ENCODE assay signal across 8 mouse cellular contexts in genomic region chr7:140844905-140845665, GRCm38 (mm10). TPM values are rescaled to one million over a fixed set of nuclear protein-coding genes. Genes with fewer than 3 reads are reported as not detected.
A peak's percentile ranks its signal among the peaks of the same experiment; 100 is the strongest.
DNase-seq lines count a peak whose midpoint lies in the region; ATAC-seq lines count a peak whose summit lies in the region.

Scgb1c1 (plus strand) TSS chr7:140845547.

- no peak within 1 kb of the TSS for H3K27ac ChIP-seq in limb, embryonic 10.5 days
- no peak within 1 kb of the TSS for H3K27ac ChIP-seq in midbrain, embryonic 12.5 days (replicated peaks)

- H3K4me1 ChIP-seq in limb, embryonic 10.5 days = peaks cover 12% of the 10 kb centered on the region
- H3K4me1 ChIP-seq in midbrain, embryonic 12.5 days = no peaks in the 10 kb centered on the region

- no peaks in the 10 kb centered on the region for H3K9me3 ChIP-seq in limb, embryonic 10.5 days (replicated peaks)
- no peaks in the 10 kb centered on the region for H3K9me3 ChIP-seq in midbrain, embryonic 12.5 days

- peaks cover 43% of the 10 kb centered on the region for H3K27me3 ChIP-seq in limb, embryonic 10.5 days (ENCODE audit: low read depth, poor library complexity, severe bottlenecking)
- H3K27me3 ChIP-seq in midbrain, embryonic 12.5 days = peaks cover 42% of the 10 kb centered on the region

- peak; percentile 79 for DNase-seq in adrenal gland, adult 8-10 months
- peak; percentile 88 for DNase-seq in embryo, embryonic 9.5 days (ENCODE audit: extremely low spot score)
- DNase-seq in kidney, adult 11 months = peak; percentile 72
- peak; percentile 93 for DNase-seq in limb, embryonic 10.5 days (ENCODE audit: low spot score)
- DNase-seq in right cerebral cortex, postnatal 4 days = peak; percentile 99
- peak; percentile 81 to 97 for DNase-seq in urinary bladder, postnatal 4 days (ENCODE audit: low spot score in 2 of 2)

- H3K4me3 ChIP-seq in limb, embryonic 10.5 days = no peak within 1 kb of the TSS
- no peak within 1 kb of the TSS for H3K4me3 ChIP-seq in midbrain, embryonic 12.5 days

- WGBS in limb, embryonic 10.5 days = 32% methylated on average over 14 of the region's 14 CpGs
- 30% methylated on average over 14 of the region's 14 CpGs for WGBS in midbrain, embryonic 12.5 days

- peak; percentile 91 for ATAC-seq in granulocyte monocyte progenitor cell, adult 5-6 weeks (replicated peaks; ENCODE audit: poor library complexity, severe bottlenecking)
- peak; percentile 78 for ATAC-seq in midbrain, embryonic 12.5 days (ENCODE audit: low FRiP score, low read depth)

- H3K4me2 ChIP-seq in midbrain, embryonic 12.5 days (replicated peaks) = no peak within 1 kb of the TSS

- no peak within 1 kb of the TSS for H3K9ac ChIP-seq in midbrain, embryonic 12.5 days (replicated peaks)

- no peaks in the 10 kb centered on the region for H3K36me3 ChIP-seq in limb, embryonic 10.5 days
- H3K36me3 ChIP-seq in midbrain, embryonic 12.5 days = no peaks in the 10 kb centered on the region

RNA-seq across cellular contexts. Expression of gene Scgb1c1, which starts in this region (rescaled TPM):
- total RNA-seq in adrenal gland, adult 8-10 months (2022) = not detected
- total RNA-seq in granulocyte monocyte progenitor cell, adult 5-6 weeks (2014; fragmentation: Nextera tagmentation) = not detected in 2 replicates
- not detected in 2 replicates for total RNA-seq in granulocyte monocyte progenitor cell, adult 5-6 weeks (2017)
- polyA plus RNA-seq in limb, embryonic 10.5 days (2016; fragmentation: Nextera tagmentation; extraction: Ambion mirVana) = not detected in 2 replicates
- polyA plus RNA-seq in midbrain, embryonic 12.5 days (2016; fragmentation: Nextera tagmentation; extraction: Ambion mirVana) = not detected in 2 replicates

Comparison
In these comparisons a context has a peak if more than half of its experiments do, and no peak if none do; other contexts are left out.
1. Peak in DNase-seq in adrenal gland, adult 8-10 months; RNA of the gene not detected or under 1 TPM.
2. Peak in ATAC-seq in granulocyte monocyte progenitor cell, adult 5-6 weeks; RNA of the gene not detected or under 1 TPM.
3. Peak in DNase-seq in limb, embryonic 10.5 days; RNA of the gene not detected or under 1 TPM.
4. Peak in ATAC-seq in midbrain, embryonic 12.5 days; RNA of the gene not detected or under 1 TPM.